Mouse (Mus musculus): Measurements from ENCODE around the gene Tchp. TPM values are rescaled to one million over a fixed set of nuclear protein-coding genes. Genes with fewer than 3 reads are reported as not detected.

Tchp gene
- polyA plus RNA-seq, 1 experiment from 2014 or later: 9.6 TPM

Small RNA genes lying within 50 kb of the gene (microRNA-seq; reads per million reads assigned to microRNA genes)
- gene Mir7028: not detected

Other genes starting within 250 kb of the Tchp start
- gene Fam222a, start 139.7 kb upstream of the Tchp start, polyA plus RNA-seq (2015; fragmentation: Nextera tagmentation; extraction: Ambion mirVana): 0.83 and 0.84 TPM in 2 replicates
- gene Trpv4, start 49.3 kb upstream of the Tchp start, polyA plus RNA-seq (2015; fragmentation: Nextera tagmentation; extraction: Ambion mirVana): 1.1 and 1.3 TPM in 2 replicates
- gene Gltp, start 16.8 kb upstream of the Tchp start, polyA plus RNA-seq (2015; fragmentation: Nextera tagmentation; extraction: Ambion mirVana): 58.8 and 69.2 TPM in 2 replicates
- 28.4 and 33.7 TPM in 2 replicates for gene Ankrd13a, start 66.9 kb downstream of the Tchp start, polyA plus RNA-seq (2015; fragmentation: Nextera tagmentation; extraction: Ambion mirVana)
- gene Git2, start 67.8 kb downstream of the Tchp start, polyA plus RNA-seq (2015; fragmentation: Nextera tagmentation; extraction: Ambion mirVana): 38.6 and 46.6 TPM in 2 replicates
- 41.8 and 48.5 TPM in 2 replicates for gene 1500011B03Rik, start 115.7 kb downstream of the Tchp start, polyA plus RNA-seq (2015; fragmentation: Nextera tagmentation; extraction: Ambion mirVana)
- not detected in 2 replicates for gene 4930519G04Rik, start 145.9 kb downstream of the Tchp start, polyA plus RNA-seq (2015; fragmentation: Nextera tagmentation; extraction: Ambion mirVana)
- not detected in 2 replicates for gene Gm9936, start 150.9 kb downstream of the Tchp start, polyA plus RNA-seq (2015; fragmentation: Nextera tagmentation; extraction: Ambion mirVana)
- gene Oasl2, start 189.2 kb downstream of the Tchp start, polyA plus RNA-seq (2015; fragmentation: Nextera tagmentation; extraction: Ambion mirVana): 15.4 and 26.9 TPM in 2 replicates
- gene Oasl1, start 215.5 kb downstream of the Tchp start, polyA plus RNA-seq (2015; fragmentation: Nextera tagmentation; extraction: Ambion mirVana): 0.89 and 1.4 TPM in 2 replicates
- 32.6 and 37.1 TPM in 2 replicates for gene 2210016L21Rik, start 234.4 kb downstream of the Tchp start, polyA plus RNA-seq (2015; fragmentation: Nextera tagmentation; extraction: Ambion mirVana)